Mouse (Mus musculus) liver, embryonic 14.5 days (tissue): ENCODE results near the gene Trim62. TPM values are rescaled to one million over a fixed set of nuclear protein-coding genes. Genes with fewer than 3 reads are reported as not detected.

Source experiments
- ATAC-seq: fragments of 200-750 bp; cut with Nextera tagmentation; 2 replicates; pipeline ENCODE4 v1.8.0; 2017; ENCODE audit warnings: moderate number of reproducible peaks, mild to moderate bottlenecking, moderate library complexity; ENCODE audit not compliant: insufficient read depth
- DNase-seq, 3 experiments: peaks; one replicate each; pipeline ENCODE4 v3.0.0-alpha.2; 2012 to 2013; ENCODE audit warnings: low read depth in 3 of 3, low spot score in 3 of 3
- H3K27ac ChIP-seq: fragments of 300-500 bp; sonication (generic); 2 replicates; pipeline ENCODE4 v1.5.1; 2014; ENCODE audit warnings: moderate library complexity, mild to moderate bottlenecking, control low read depth, inconsistent platforms
- H3K27me3 ChIP-seq: fragments of 300-500 bp; sonication (generic); 2 replicates; pipeline ENCODE4 v1.6.1; 2014; ENCODE audit warnings: mild to moderate bottlenecking, low read length, moderate library complexity; ENCODE audit not compliant: control insufficient read depth, insufficient read depth
- H3K36me3 ChIP-seq: fragments of 300-500 bp; sonication (generic); replicated peaks from 2 replicates; pipeline ENCODE4 v1.6.1; 2014; ENCODE audit warnings: low read depth; ENCODE audit not compliant: control insufficient read depth, insufficient read depth
- H3K4me1 ChIP-seq, 2 experiments: fragments of 200-500 bp in 1 of 2; fragments of 300-500 bp in 1 of 2; sonication (generic) in 1 of 2; replicated peaks; 2 replicates each; pipeline ENCODE4 v1.6.1; 2012 to 2014; ENCODE audit warnings: antibody characterized with exemption in 1 of 2, inconsistent platforms in 1 of 2, low read length in 1 of 2; ENCODE audit not compliant: control insufficient read depth in 2 of 2, insufficient read depth in 2 of 2
- H3K4me2 ChIP-seq: fragments of 300-500 bp; sonication (generic); 2 replicates; pipeline ENCODE4 v1.6.1; 2014; ENCODE audit warnings: low read depth, mild to moderate bottlenecking, control low read depth, moderate library complexity
- H3K4me3 ChIP-seq, 2 experiments: fragments of 200-500 bp in 1 of 2; fragments of 300-500 bp in 1 of 2; sonication (generic) in 1 of 2; 2 replicates each; pipeline ENCODE4 v1.5.1; 2012 to 2014; ENCODE audit warnings: low read depth in 2 of 2, low read length in 2 of 2, mild to moderate bottlenecking in 2 of 2, control low read depth in 1 of 2, inconsistent platforms in 1 of 2, moderate library complexity in 1 of 2; ENCODE audit not compliant: insufficient read depth in 1 of 2
- H3K9ac ChIP-seq: fragments of 300-500 bp; sonication (generic); replicated peaks from 2 replicates; pipeline ENCODE4 v1.6.1; 2014; ENCODE audit warnings: mild to moderate bottlenecking, control low read depth, moderate library complexity
- H3K9me3 ChIP-seq: fragments of 300-500 bp; sonication (generic); 2 replicates; pipeline ENCODE4 v1.6.1; 2016; ENCODE audit warnings: low read length, mixed read lengths; ENCODE audit not compliant: control insufficient read depth
- CTCF ChIP-seq: IDR thresholded peaks from 2 replicates; pipeline ENCODE4 v1.5.1; 2016; ENCODE audit warnings: antibody characterized with exemption, low read depth, control low read depth
- EP300 ChIP-seq: IDR thresholded peaks from 2 replicates; pipeline ENCODE4 v1.6.1; 2016; ENCODE audit warnings: antibody characterized with exemption, low read depth
- WGBS: fragments of 180-500 bp; shearing (Covaris S2); extraction: QIAGEN DNeasy Blood & Tissue Kit; methylation state at CpG from one replicate; pipeline ENCODE4 v1.1.7; 2014; ENCODE audit not compliant: insufficient replicate concordance; 5-methylcytosine and 5-hydroxymethylcytosine counted together
- polyA plus RNA-seq, 2 experiments: library from polyadenylated mRNA; depleted of rRNA in 1 of 2; stranded (reverse) in 1 of 2; unstranded in 1 of 2; fragments of >200 nt; fragmentation: Nextera tagmentation in 1 of 2; extraction: Ambion mirVana in 1 of 2; gene quantifications; 2 replicates each; pipeline versions ENCODE4 v1.2.1 to v1.2.3; 2012 to 2014

Gene Trim62
- polyA plus RNA-seq, 2 experiments: 0.25 to 0.30 TPM

- TF ChIP-seq EP300: no peak
- TF ChIP-seq CTCF: no peak
- Histone ChIP-seq H3K36me3 (no peaks in the 10 kb centered on the region), H3K4me1 (no peaks in the 10 kb centered on the region), H3K27ac (no peak overlapping the region), H3K9me3 (no peaks in the 10 kb centered on the region), H3K27me3 (peaks cover 17% of the 10 kb centered on the region), H3K4me3 (no peak overlapping the region), H3K9ac (no peak overlapping the region), H3K4me2 (no peak overlapping the region)
- WGBS: 64% methylated on average over 6 of the region's 6 CpGs
- DNase-seq (no peak), ATAC-seq (no peak)
Observed at GRCm38 (mm10) chr4:128888436-128888990, 5.1 kb downstream of the Trim62 start.

DNA sequence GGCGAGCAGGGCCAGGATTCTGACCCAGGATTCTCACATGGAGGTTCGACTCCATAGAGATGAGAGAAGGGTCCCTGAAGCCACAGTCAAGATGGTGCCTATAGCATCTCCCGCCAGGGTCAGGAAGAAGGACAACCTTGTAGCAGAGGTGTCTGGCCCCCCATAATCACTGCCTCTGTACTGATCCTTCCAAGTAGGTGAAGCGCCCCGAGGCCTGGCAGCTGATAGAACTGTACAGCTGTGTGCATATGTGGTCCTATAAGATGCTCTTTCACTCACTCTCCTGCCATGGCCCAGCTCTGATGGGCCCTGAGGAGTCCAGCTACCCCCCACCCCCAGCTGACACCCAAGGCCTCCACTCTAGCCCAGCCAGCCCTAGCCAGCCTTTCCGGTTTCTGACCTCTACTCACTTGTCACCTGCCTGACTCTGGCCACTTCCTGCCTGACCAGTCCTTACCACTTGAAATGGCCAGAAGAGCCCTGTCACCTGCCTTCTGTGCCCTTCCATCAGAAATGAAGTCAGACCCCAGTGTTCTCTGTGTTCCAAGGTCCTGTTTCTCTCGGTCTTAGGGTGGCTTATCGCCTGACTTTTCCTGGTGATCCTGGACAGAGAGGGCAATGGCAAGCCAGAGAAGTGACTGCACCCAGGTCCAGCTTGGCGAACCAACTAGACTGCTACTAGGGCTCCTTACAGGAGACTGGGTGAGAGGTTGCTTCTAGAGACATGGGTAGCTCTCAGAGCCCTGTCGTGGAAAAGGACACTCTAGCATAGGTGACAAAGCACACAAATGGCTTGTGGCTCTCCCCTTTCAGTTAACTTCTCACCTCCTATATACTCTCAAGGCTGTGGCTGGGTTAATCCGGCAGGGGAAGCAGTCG, 6.6 kb downstream of the Trim62 start:
- peaks cover 3% of the 10 kb centered on the region; the same call in 1 of the 2 replicates for H3K27me3 ChIP-seq
- ATAC-seq (no peak), DNase-seq (no peak)
- no peaks in the 10 kb centered on the region for H3K4me1 ChIP-seq
- H3K27ac ChIP-seq: no peak overlapping the region
- TF ChIP-seq EP300 (no peak), CTCF (no peak)
- H3K4me2 ChIP-seq: no peak overlapping the region
- H3K9me3 ChIP-seq: no peaks in the 10 kb centered on the region
- H3K9ac ChIP-seq: no peak overlapping the region
- no peaks in the 10 kb centered on the region for H3K36me3 ChIP-seq
- WGBS: 59% methylated on average over 12 of the region's 12 CpGs
- no peak overlapping the region for H3K4me3 ChIP-seq

DNA sequence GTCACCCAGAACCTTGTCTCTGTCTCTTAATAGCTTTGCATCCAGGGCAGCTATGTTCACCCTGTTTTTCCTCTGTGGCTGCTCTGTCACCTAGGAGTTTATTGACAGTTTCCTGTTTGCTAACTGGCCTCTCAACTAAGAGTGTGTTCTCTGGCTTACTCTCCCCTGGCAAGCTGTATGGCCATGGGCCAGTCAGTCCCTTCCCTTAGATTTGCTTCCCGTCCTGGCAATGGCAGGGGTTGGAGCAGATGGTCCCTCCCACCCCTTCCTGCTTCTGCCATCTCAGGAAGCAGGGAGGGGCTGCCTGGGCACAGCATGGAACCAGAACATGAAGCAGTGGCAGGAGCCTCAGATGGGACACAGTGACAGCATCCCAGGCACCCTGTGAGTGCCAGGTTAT, 7.8 kb downstream of the Trim62 start:
- no peaks in the 10 kb centered on the region for H3K9me3 ChIP-seq
- 13% methylated on average over 1 of the region's 1 CpGs for WGBS
- H3K27me3 ChIP-seq: no peaks in the 10 kb centered on the region
- DNase-seq: no peak
- H3K4me2 ChIP-seq: no peak overlapping the region
- no peak for ATAC-seq
- no peaks in the 10 kb centered on the region for H3K4me1 ChIP-seq
- no peak overlapping the region for H3K27ac ChIP-seq
- H3K36me3 ChIP-seq: no peaks in the 10 kb centered on the region
- H3K9ac ChIP-seq: no peak overlapping the region
- TF ChIP-seq EP300: no peak
- TF ChIP-seq CTCF: no peak
- H3K4me3 ChIP-seq: no peak overlapping the region

GRCm38 (mm10) chr4:128891746-128892145, 8.4 kb downstream of the Trim62 start:
- DNase-seq (no peak), ATAC-seq (no peak)
- H3K4me2 ChIP-seq: no peak overlapping the region
- H3K9me3 ChIP-seq: no peaks in the 10 kb centered on the region
- H3K4me1 ChIP-seq: no peaks in the 10 kb centered on the region
- no peaks in the 10 kb centered on the region for H3K36me3 ChIP-seq
- TF ChIP-seq EP300: no peak
- no peak for TF ChIP-seq CTCF
- no peak overlapping the region for H3K4me3 ChIP-seq
- H3K27ac ChIP-seq: no peak overlapping the region
- 49% methylated on average over 6 of the region's 6 CpGs for WGBS
- no peak overlapping the region for H3K9ac ChIP-seq
- H3K27me3 ChIP-seq: no peaks in the 10 kb centered on the region

GRCm38 (mm10) chr4:128892188-128892587, 8.8 kb downstream of the Trim62 start:
- WGBS: 65% methylated on average over 6 of the region's 6 CpGs
- Histone ChIP-seq H3K4me1 (no peaks in the 10 kb centered on the region), H3K36me3 (no peaks in the 10 kb centered on the region), H3K9ac (no peak overlapping the region), H3K4me2 (no peak overlapping the region), H3K27ac (no peak overlapping the region), H3K9me3 (no peaks in the 10 kb centered on the region), H3K27me3 (no peaks in the 10 kb centered on the region), H3K4me3 (no peak overlapping the region)
- TF ChIP-seq CTCF: no peak
- TF ChIP-seq EP300: no peak
- ATAC-seq: no peak
- no peak for DNase-seq
